Mouse (Mus musculus) stomach, postnatal 0 days (tissue): Measurements from ENCODE around the gene Cntn6.

Source experiments
- CTCF ChIP-seq: IDR thresholded peaks from 2 replicates; pipeline ENCODE4 v1.5.1; 2016; ENCODE audit warnings: antibody characterized with exemption, low read depth, mild to moderate bottlenecking, moderate library complexity
- EP300 ChIP-seq: optimal IDR thresholded peaks from 2 replicates; pipeline ENCODE3; 2016; ENCODE audit warnings: antibody characterized with exemption

GRCm38 (mm10) chr6:104787502-104787901 lies 294.9 kb downstream of the Cntn6 start:
- no peak for TF ChIP-seq CTCF
- TF ChIP-seq EP300, result no peak
